Mouse (Mus musculus): Measurements from ENCODE around the gene Rgs12. TPM values are rescaled to one million over a fixed set of nuclear protein-coding genes. Genes with fewer than 3 reads are reported as not detected.

The Rgs12 gene
- total RNA-seq, 1 experiment from 2014 or later, result 46.5 TPM

DNA sequence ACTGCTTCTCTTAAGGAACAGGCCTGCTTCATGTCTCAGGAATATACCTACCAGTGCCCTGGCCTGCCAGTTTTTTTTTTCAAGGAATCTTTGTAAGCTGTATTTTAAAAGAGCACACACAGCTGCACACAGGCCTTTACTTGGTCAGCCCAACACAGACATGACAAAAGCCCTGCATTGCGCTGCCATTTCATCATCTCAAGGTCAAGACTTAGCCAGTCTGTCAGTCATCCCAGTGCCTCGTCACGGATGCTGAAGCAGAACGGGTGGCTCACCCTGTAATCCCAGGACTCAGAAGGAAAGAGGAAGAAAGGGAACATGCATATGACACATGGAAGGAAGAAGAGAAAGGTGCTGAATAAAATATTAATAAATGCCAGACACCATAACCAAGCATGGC, 21.6 kb upstream of the Rgs12 start:
- ATAC-seq (replicated peaks in 1 of 2; ENCODE audit: insufficient read depth in 1 of 2, low FRiP score in 2 of 2, low TSS enrichment in 1 of 2, low read depth in 1 of 2, poor library complexity in 2 of 2, severe bottlenecking in 2 of 2), result no peak

GRCm38 (mm10) chr5:34930151-34930975, 18.9 kb upstream of the Rgs12 start:
- ATAC-seq (replicated peaks in 1 of 2; ENCODE audit: insufficient read depth in 1 of 2, low FRiP score in 2 of 2, low TSS enrichment in 1 of 2, low read depth in 1 of 2, poor library complexity in 2 of 2, severe bottlenecking in 2 of 2), result no peak

GRCm38 (mm10) chr5:34931091-34931490, 18.2 kb upstream of the Rgs12 start:
- ATAC-seq (replicated peaks in 1 of 2; ENCODE audit: insufficient read depth in 1 of 2, low FRiP score in 2 of 2, low TSS enrichment in 1 of 2, low read depth in 1 of 2, poor library complexity in 2 of 2, severe bottlenecking in 2 of 2), result no peak

GRCm38 (mm10) chr5:34931516-34932457, 17.5 kb upstream of the Rgs12 start:
- ATAC-seq (replicated peaks in 1 of 2; ENCODE audit: insufficient read depth in 1 of 2, low FRiP score in 2 of 2, low TSS enrichment in 1 of 2, low read depth in 1 of 2, poor library complexity in 2 of 2, severe bottlenecking in 2 of 2), result no peak

DNA sequence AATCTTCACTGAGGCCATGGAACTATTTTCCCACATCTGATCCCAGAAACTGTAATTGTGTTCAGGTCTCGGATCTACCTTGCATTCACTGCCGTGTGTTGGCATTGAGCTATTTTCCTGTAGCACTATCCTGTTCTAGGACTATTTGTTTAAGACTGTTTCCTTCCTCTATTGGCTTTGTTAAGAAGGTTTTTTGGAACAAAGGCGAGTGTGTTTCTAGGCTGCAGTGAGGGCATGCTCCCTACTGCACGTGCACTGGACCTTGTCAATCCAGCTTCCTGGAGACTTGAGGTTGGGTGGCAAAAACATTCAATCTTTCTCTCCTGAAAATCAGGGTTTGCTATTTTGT, 16.8 kb upstream of the Rgs12 start:
- no peak for ATAC-seq (replicated peaks in 1 of 2; ENCODE audit: insufficient read depth in 1 of 2, low FRiP score in 2 of 2, low TSS enrichment in 1 of 2, low read depth in 1 of 2, poor library complexity in 2 of 2, severe bottlenecking in 2 of 2)

DNA sequence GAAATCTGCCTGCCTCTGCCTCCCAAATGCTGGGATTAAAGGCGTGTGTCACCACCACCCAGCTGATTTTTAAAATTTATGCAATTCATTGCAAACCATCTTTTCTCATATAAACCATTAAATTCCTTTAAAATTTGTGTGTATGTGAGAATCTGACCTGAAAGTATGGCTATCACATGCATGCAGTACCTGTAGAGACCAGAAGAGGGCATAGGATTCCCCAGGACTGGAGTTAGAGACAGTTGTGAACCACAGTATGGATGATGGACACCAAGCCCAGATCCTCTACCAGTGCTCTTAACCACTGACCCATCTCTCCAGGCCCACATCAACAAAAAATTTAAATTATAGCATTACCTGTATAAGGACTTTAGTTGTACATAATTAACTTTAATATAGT, 15.8 kb upstream of the Rgs12 start:
- no peak for ATAC-seq (replicated peaks in 1 of 2; ENCODE audit: insufficient read depth in 1 of 2, low FRiP score in 2 of 2, low TSS enrichment in 1 of 2, low read depth in 1 of 2, poor library complexity in 2 of 2, severe bottlenecking in 2 of 2)

GRCm38 (mm10) chr5:34941710-34942470, 7.4 kb upstream of the Rgs12 start:
- no peak for ATAC-seq (replicated peaks in 1 of 2; ENCODE audit: insufficient read depth in 1 of 2, low FRiP score in 2 of 2, low TSS enrichment in 1 of 2, low read depth in 1 of 2, poor library complexity in 2 of 2, severe bottlenecking in 2 of 2)

GRCm38 (mm10) chr5:34943428-34943827, 5.8 kb upstream of the Rgs12 start:
- ATAC-seq (replicated peaks in 1 of 2; ENCODE audit: insufficient read depth in 1 of 2, low FRiP score in 2 of 2, low TSS enrichment in 1 of 2, low read depth in 1 of 2, poor library complexity in 2 of 2, severe bottlenecking in 2 of 2), result peak in 1 of 2 experiments; percentile 39; a peak in 1 of 4 replicates

- ATAC-seq (replicated peaks in 1 of 2; ENCODE audit: insufficient read depth in 1 of 2, low FRiP score in 2 of 2, low TSS enrichment in 1 of 2, low read depth in 1 of 2, poor library complexity in 2 of 2, severe bottlenecking in 2 of 2), result no peak
These were observed 545 bp downstream of the Rgs12 start for GRCm38 (mm10) chr5:34949769-34950211.

GRCm38 (mm10) chr5:34950486-34951160, 1.4 kb downstream of the Rgs12 start:
- ATAC-seq (replicated peaks in 1 of 2; ENCODE audit: insufficient read depth in 1 of 2, low FRiP score in 2 of 2, low TSS enrichment in 1 of 2, low read depth in 1 of 2, poor library complexity in 2 of 2, severe bottlenecking in 2 of 2), result no peak

- ATAC-seq (replicated peaks in 1 of 2; ENCODE audit: insufficient read depth in 1 of 2, low FRiP score in 2 of 2, low TSS enrichment in 1 of 2, low read depth in 1 of 2, poor library complexity in 2 of 2, severe bottlenecking in 2 of 2), result no peak
These were observed 2.1 kb downstream of the Rgs12 start for GRCm38 (mm10) chr5:34951161-34951834.

DNA sequence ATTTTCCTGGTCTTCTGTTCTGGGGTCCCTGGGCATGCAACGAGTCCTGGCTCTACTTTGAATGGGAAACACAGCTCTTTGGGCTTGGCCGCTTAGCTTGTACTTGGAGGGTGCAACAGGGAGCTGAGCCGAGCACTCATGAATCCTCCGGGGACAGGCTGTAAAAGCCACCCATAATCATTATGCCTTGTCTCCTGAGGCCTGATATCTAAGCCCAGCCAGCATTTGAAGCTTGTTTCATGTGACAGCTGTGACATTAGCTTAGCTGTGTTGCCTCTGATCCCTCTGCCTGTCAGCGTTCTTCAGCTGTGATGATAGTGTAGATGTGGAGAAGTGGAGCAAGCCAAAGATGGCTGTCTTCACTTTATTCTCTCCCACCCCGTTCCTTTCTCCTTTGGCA, 5.3 kb downstream of the Rgs12 start:
- ATAC-seq (replicated peaks in 1 of 2; ENCODE audit: insufficient read depth in 1 of 2, low FRiP score in 2 of 2, low TSS enrichment in 1 of 2, low read depth in 1 of 2, poor library complexity in 2 of 2, severe bottlenecking in 2 of 2), result no peak

- ATAC-seq (replicated peaks in 1 of 2; ENCODE audit: insufficient read depth in 1 of 2, low FRiP score in 2 of 2, low TSS enrichment in 1 of 2, low read depth in 1 of 2, poor library complexity in 2 of 2, severe bottlenecking in 2 of 2), result no peak
These were observed 6.4 kb downstream of the Rgs12 start for GRCm38 (mm10) chr5:34955630-34956029.

GRCm38 (mm10) chr5:34956151-34956550, 6.9 kb downstream of the Rgs12 start:
- ATAC-seq (replicated peaks in 1 of 2; ENCODE audit: insufficient read depth in 1 of 2, low FRiP score in 2 of 2, low TSS enrichment in 1 of 2, low read depth in 1 of 2, poor library complexity in 2 of 2, severe bottlenecking in 2 of 2), result no peak

DNA sequence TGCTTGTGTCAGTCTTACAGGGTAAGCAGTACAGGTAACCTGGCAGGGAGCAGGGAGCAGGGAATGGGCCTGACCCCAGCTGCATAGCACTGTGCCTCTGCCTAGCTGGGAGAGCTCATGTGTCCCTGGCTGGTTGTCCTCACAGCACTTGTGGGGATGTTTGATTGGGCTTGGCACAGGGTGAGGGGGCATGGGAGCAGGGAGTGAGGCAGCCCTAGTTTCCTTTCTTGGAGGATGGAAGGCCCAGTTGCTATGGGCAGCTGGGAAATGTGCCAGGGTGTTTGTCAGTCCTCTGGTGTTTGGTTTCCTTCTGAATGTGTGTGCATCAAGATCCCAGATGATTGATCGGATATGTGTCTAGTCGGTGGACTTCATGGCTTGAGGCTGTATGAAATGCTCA, 7.8 kb downstream of the Rgs12 start:
- no peak for ATAC-seq (replicated peaks in 1 of 2; ENCODE audit: insufficient read depth in 1 of 2, low FRiP score in 2 of 2, low TSS enrichment in 1 of 2, low read depth in 1 of 2, poor library complexity in 2 of 2, severe bottlenecking in 2 of 2)

- no peak; a peak in 1 of 4 replicates for ATAC-seq (replicated peaks in 1 of 2; ENCODE audit: insufficient read depth in 1 of 2, low FRiP score in 2 of 2, low TSS enrichment in 1 of 2, low read depth in 1 of 2, poor library complexity in 2 of 2, severe bottlenecking in 2 of 2)
These were observed 10.8 kb downstream of the Rgs12 start for GRCm38 (mm10) chr5:34960021-34960420.

DNA sequence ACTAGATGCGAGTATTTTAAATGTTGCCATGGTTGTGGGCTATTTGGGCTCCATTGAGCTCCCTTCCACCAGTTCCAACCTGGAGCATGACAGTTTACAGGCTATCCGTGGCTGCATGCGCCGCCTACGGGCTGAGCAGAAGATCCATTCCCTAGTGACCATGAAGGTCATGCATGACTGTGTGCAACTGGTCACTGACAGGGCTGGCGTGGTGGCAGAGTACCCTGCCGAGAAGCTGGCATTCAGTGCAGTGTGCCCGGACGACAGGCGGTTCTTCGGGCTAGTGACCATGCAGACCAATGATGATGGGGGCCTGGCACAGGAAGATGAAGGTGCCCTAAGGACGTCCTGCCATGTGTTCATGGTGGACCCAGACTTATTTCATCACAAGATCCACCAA, 16.3 kb downstream of the Rgs12 start:
- ATAC-seq (replicated peaks in 1 of 2; ENCODE audit: insufficient read depth in 1 of 2, low FRiP score in 2 of 2, low TSS enrichment in 1 of 2, low read depth in 1 of 2, poor library complexity in 2 of 2, severe bottlenecking in 2 of 2), result no peak
